Mouse (Mus musculus) thymus, postnatal 36 days (tissue): ENCODE measurements around the gene Col16a1.

ENCODE experiments used
- DNase-seq, 2 experiments: peaks; one replicate each; pipeline ENCODE4 v3.0.0; 2022; ENCODE audit warnings: mixed read lengths in 2 of 2

The Col16a1 gene

DNA sequence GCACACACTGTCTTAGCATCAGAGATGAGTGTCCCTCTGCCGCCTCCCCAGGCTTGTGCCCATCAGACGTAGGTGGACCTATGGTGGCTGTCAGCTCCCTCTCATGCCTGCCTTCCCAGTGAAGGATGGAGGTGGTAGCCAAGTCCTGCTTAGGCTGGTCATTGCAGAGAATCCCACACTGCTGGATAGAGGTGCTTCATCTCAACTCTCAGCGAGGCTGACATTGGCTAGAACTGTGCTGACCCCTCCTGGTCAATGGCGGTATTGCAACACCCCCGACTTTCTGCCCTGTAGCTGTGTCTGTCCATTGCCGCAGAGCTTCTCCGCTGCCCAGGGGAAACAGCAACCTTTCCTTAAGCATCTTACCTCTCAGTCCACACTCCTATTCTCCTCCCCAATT, 39.7 kb downstream of the Col16a1 start:
- peak; percentile 78 to 90 for DNase-seq

DNA sequence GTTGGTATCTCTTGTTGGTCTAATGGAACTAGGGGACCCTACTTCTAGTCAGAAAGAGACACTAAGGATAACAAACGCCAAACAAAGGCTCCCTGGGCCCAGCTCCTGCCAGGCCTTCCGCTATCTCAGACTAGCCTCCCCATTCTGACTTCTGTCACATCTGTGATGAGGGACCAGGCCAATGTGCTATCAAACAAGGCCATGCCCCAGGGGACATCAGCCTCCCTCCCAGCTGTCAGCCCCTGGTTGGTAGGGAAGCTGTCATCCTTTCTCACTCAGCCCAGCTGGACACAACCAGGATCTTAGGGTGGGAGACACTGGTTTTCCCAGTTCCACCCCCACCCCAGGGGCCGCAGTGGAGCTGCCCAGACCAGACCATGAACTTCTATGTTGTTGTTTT, 47.5 kb downstream of the Col16a1 start:
- DNase-seq, result no peak

DNA sequence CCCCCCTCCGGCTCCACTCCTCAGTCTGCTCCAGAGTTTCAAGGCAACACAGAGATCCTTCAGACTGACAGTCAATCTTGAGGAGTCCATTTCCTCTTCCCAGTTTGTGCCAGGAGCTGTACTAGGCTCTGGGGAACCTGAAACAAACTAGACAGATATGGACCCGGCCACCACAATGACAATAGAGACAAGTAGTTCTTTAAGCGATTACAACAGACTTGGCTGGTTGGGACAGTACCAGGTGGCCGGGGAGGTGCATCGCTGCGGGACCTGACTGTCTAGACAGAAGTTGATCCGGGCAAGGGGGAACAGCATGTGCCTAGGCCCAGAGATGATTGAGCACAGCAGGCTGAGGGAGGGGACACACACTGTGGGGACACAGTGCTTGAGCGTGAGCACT, 53.5 kb downstream of the Col16a1 start:
- DNase-seq, result no peak

DNA sequence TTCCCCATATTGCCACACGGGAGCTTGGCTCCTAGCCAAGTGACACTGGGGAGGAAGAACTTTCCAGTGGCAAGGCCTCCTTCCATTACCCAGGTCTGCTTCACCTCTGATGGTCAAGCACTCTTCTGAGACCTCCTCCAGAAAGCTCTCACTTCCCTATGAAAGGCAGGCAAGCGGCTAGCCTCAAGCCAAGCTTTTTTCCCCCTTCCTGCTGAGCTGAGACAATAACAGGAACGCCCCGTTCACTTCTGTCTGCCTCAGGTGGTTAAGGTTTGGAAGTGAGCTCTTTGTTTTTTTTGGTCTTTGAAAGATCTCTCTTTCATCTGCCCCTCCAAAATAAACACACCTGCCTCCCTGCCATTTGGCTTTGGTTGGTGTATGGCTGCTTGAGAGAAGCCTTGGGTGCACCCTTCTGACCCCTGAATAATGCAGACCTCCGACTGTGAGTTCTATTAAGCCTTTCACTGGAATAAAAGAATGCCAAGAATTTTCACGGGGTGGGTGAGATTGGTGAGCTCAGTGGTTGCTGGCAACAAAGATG, 54.5 kb downstream of the Col16a1 start, which contains the start of gene Pef1:
TSS of gene Pef1 (plus strand) at position 448 of the 541 bp plus-strand sequence.
- DNase-seq, result no peak

DNA sequence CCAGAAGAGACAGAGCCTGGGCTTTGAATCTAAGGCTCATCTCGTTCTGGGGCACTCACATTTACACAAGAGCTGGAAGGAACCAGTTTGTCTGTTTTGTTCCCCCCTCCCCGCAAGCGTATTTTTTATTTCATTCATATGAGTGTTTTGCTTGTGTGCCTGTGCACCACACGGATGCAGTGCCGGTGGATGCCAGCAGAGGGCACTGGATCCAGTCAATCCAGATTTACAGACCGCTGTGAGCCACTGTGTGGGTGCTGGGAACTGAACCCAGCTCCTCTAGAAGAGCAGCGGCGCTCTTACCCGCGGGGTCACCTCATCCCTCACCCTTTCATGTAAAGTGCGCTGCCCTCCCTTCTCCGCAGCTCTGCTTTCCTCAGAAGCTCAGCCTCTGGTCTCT, 56.0 kb downstream of the Col16a1 start:
- no peak for DNase-seq

DNA sequence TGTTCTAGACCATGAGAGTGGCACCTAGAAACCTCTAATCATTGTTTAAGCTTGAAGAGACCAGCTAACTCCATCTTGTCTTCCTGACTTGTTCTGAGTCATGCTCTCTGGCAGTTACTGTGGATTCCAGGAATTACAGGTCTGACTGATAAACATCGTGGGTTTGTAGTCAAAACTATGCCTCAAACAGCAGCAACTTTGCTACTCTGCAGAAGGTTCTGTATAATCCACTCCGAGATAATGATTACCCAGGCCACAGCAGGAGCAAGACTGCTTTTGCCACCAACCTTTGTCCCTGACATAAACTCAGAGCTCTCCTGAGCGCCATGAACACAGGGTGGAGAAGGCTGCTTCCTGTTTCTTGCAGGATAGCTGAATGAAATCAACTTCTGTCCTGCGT, 56.9 kb downstream of the Col16a1 start:
- no peak for DNase-seq

DNA sequence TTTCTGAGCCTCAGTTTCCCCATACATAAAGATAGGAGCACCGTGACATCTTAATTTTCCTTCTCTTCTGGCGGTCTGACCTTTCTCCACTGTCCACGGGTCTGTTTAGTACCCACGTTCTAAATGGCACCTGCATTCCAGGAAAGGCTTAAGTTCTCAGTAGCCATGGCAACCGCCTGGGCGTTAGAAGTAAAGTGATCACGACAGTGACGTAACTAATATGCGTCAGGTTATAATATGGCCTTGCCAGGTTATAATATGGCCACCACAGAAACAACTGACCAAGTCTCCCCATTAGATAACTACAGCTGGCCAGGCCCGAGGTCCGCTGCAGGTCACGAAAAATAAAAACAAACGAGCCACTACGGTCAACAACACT, 59.4 kb downstream of the Col16a1 start:
- DNase-seq, result no peak

DNA sequence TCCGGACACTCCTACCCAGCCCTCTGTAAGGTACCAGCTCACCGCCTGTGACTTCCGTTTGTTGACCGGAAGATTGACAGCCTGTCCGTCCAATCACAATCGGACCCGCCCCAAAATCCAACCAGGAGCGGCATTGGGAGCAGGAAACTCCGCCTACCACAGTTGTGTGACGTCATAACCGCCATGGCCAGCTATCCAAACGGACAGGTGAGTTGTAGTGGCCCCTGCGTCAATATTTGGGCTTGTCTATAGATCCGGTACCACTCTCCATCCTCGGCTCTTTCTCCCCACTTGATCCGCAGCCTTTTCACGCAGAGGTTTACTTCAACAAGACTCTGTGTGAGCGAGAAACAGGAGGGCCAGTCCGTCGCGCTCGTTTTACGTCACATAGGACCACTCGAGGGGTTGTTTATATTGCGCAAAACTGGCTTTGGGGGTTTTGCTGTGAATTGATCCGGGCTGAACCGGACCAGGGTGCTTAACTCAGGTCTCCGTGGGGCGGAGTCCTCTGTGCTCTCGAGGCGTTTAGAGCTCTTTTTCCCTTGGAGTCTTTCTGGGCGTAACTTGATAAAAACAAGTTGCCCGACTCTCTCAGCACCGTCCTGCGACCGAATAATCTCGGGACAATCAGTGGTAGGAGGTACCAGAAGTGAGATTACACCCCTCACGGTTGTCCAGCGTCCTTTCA, 59.9 kb downstream of the Col16a1 start:
- DNase-seq, result peak; percentile 99 to 100

DNA sequence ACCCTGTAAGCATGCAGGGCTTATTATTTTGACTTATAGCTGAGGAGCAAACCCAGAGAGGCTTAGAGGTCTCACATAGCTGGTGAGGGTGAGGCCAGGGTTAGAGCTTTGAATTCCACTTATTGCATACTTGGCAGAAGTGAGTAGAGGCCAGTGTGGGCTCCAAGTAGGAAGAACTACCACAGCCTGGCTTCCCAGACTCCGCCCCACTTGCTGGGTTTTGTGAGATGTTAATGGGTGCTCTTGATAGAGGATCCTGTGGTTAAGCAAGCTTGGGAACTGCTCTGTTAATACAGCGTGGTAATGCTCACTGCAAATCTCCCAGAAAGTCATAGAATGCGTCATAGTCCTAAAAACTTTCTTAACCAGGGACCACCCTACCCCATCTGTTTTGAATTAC, 61.3 kb downstream of the Col16a1 start:
- no peak for DNase-seq

DNA sequence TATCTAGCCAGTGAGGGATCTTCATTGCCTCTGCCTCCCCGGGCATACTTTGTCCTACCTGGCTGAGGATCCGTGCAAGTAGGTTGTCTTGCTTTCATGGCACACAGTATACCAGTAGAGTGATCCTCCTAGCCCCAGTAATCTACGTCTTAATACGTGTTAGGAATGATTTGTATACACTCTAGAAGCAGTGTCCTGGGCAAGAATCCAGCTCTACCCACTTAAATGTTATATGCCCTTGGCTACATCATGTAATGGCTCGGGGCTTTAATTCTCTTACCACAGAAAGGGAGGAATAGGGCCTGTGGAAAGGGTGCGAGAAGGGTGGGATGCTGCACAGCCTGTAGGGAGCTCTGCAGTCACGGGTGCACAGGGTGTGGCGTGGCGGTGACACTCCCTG, 62.0 kb downstream of the Col16a1 start:
- no peak for DNase-seq

DNA sequence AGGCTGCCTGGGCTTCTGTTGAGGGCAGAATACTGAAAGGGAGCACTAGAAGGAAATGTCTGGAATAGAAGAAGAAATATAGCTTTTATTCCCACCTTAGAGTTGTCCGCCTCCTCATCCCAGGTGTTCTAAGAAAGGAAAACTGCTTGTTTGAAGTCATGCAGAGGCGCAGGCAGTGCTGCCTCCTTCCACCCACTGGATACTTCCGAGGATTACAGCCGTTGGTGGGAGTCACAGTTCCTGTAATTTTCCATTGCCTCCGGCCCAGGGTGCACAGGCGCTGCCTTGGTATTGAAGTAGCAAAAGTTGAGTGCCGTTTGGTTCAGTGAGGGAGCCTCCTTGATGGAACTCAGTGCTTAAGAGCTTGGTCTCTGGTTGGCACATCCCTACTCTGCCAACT, 62.5 kb downstream of the Col16a1 start:
- no peak for DNase-seq

DNA sequence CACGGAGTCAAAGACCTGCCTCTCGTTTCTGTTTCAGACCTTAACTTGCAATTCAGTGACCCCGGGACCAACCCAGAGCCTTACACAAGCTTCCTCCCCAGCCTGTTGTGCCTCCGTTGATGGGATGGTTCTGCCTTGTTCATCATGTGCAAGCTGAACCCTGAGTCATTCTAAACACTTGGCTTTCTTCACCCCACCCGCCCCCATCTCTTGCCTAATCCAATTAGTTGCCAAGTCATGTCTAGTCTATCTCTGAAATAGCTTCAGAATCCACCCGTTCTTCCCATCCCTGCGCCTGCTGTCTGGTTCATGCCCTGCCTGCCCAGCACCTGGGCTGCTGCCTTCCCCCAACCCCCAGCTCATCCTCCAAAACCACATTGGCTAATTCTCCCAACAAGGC, 64.7 kb downstream of the Col16a1 start:
- no peak for DNase-seq

DNA sequence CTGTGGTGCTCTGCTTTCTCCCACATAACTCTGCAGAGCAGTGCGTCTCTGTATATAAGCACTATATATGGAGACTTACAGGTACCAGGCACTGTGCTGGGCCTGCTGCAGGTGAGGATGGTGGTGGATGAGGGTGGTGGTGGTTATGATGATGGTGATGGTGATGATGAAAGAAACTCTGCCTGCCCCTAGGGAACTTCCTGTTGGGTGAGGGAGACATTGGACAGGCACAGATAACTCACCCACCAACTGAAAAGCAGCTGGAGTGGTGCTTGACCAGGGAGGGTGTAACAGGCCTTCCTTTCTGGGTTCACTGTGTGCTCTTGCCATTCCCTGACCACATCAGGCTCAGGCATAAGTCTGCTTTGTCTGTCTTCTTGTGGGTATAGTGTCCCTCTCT, 65.1 kb downstream of the Col16a1 start:
- no peak for DNase-seq

DNA sequence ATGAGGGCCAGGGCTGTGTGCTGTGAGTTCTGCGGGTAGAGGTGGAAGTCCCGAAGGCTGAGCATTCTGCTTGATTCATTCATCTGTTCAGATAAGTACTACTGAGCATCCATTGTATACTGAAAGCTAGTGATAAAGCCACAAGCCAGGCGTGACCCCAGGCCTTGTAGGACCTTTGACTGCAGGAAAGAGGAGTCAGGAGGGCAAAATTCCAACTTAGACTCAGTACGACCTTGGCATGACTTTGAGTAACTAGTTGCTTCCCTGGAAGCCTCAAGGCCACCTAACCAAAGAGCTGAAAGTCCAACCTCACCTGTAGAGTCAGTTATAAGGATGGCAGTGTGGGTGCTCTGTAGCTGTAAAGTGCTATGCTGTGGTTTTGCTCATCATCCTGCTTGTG, 73.1 kb downstream of the Col16a1 start:
- DNase-seq, result no peak

DNA sequence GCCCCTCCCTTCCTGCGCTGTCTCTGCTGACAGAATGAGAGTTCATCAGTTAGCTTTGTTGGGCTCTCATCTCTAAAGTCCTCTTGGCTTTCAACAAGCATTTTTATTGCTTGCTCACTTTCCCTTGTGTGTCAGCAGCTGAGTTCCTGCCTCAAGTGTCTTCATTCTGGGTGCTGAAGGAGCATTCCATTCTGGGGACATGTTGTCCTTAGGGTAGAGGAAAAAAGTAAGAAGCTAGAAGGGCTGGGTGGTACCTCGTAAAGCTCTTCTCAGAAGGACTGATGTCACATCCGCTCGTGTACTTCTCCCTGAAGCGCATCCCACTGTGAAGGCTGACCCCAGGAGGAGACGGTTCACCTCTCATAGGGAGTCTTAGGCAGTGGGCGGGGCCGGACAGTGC, 73.9 kb downstream of the Col16a1 start:
- no peak for DNase-seq

DNA sequence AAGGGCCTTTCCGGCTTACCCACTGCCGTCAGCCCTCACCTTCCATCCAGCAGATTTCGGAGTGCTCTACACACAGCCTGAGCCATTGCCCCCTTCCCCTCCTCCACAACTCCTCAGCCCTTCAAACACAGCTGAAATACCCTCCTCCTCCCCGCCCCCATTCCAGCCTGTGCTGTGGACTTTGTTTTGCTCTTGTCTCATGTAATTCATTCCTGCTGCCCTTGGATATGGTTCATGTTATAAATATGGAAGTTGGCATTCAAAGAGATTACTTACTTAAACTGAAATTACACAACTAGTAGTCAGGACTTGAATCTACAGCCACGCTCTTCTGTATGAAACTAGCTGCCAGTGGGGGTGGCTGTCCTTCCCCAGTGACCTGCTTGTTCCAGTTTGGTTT, 75.4 kb downstream of the Col16a1 start:
- no peak for DNase-seq

DNA sequence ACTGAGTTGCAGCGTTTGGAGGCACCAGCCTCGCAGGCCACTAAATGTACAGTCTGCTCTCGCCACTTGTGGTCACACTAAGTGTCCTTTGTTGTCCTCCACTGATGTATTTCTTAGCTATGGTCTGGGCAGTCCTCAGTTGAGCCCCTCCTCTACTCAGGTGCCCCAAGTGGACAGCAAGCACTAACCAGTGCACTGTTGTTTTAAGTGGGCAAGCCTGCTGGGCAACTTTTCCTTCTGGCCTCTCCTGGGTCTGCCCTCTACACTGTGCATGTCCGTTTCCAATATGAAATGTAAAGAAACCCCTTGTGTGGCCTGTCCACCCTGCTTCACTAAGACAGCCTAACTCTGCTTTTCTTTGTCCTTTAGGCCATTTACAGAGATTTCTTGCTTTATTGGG, 76.5 kb downstream of the Col16a1 start:
- no peak for DNase-seq

DNA sequence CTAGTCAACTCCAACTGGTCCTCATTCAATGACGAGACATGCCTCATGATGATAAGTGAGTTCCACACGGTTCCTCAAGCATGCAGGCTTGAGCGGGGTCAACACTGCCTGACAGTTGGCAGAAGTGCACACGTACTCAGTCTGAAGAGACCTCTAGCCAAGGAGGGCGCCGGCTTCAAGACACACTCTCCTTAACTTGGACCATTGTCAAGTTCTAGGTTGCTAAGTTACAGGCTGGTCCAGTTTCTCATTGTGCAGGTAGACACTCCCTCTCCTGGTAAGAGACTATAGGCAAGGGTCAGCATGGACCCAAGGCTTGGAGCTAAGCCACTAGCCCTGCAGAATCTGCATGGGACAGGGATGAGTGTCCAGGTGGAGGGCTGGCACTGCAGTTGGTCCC, 77.5 kb downstream of the Col16a1 start:
- DNase-seq, result no peak

DNA sequence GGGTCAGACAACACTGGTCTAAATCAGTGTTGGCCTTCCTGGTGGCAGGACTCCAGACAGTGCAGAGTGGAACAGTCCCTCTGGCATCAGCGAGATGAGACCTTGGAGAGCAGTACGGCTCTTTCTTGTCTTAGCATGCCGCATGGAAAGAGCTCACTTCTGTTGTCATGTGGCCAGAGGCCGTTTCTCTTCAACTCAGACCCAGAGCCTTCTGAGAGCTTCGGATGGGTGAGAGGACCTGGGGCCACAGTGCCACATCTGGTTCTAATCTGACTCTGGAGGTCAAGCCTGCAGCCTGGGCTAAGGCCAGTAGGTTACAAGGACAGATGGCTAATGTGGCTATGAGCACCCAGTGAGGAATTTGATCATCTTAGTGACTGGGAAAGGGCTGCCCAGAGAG, 78.3 kb downstream of the Col16a1 start:
- no peak for DNase-seq

DNA sequence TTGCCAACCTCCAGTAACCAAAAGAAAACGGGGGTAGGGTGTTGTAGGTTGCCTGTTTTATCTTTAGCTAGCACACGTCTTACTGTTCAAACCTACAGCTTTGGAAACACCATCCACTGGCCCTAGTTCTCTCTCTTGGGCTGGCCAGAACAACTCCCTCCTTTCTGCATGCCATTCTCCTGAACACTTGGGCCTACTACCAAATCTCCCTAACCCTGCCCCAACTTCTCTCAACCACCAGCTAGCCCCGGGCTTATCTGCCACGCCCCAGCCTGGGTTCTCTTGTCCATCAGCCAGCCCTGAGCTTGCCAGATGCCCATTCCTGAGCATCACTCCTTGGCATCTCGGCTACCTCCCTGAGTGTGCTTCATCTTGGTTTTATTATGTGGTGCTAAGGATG, 81.3 kb downstream of the Col16a1 start:
- DNase-seq, result no peak

DNA sequence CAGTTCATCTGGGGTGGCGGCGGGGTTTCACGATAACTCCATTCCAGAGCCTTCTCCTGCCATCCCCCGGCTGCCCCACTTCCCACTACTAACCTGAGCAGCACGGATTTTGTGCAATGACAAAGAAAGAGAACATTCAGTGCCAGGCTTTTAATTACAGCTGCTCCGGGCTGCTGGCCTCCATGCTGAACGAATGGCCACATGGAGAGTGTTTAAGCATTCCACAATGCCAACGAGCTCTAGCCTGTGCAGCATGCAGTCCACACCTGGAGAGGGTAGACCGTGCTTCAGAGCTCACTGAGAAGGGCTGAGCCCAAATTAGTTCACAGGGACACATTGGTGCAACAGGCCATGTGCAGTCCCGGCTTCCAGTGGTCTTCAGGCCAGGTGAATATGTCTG, 82.4 kb downstream of the Col16a1 start:
- no peak for DNase-seq

DNA sequence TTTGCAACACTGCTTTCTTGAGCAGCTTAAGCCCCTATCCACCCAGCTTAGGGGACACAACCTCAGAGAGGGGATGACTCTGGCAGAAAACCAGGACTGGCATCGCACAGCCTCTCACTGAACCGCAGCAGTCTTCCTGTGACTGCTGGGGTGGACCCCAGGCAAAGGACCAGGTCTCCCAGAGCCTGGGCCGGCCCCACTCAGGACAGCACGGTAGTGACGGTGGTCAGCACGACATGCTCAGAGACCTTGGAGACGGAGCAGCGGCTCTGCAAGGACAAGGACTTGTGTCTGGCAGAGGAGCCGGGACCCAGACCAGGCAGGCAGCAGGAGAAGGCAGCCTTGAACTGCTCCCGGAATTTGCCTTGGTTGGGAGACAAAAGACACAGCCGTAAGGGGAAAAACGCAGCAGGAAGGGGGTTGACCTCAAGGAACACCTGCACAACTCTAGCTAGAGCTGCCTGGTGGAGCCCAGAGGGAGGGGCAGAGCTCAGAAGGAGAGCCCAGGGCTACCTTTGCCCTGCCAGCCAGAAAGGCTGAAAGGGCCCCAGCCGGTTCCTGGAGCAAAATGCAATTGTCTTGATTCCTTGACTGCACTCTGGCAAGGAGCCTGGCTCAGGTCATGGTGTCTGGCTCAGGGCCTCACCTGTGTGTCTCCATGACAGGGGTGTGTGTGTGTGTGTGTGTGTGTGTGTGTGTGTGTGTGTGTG, 83.2 kb downstream of the Col16a1 start:
- DNase-seq, result no peak

DNA sequence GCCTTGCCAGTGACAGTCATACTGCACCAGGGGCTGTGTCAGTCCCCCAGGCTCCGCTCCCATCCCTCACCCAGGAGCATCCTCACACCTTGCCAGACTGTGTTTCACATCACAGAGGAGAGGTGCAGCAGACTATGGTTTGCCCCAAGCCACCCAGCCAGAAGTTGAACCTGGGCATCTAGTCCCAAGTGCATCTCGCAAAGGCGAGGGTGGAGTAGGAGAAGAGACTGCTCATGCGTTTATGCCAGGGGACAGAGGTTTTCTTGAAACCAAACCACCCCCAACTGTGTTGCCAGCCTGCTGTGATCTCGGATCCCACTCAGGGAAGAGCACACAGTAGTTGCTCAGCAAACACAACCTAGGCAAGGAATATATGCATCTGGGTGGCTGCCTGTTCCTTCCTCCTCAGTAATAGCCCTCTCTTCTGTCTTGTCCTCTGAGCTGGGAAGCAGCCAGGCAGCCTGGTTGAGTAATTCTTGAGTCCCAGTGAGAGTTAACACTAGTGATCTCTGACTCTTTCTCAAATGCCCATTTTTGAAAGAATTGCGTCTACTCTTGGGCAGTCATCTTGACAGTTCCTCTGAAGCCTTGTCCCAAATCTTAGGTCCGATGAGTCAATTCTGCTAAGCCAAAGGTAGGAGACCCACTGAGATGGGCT, 83.9 kb downstream of the Col16a1 start:
- DNase-seq, result no peak

DNA sequence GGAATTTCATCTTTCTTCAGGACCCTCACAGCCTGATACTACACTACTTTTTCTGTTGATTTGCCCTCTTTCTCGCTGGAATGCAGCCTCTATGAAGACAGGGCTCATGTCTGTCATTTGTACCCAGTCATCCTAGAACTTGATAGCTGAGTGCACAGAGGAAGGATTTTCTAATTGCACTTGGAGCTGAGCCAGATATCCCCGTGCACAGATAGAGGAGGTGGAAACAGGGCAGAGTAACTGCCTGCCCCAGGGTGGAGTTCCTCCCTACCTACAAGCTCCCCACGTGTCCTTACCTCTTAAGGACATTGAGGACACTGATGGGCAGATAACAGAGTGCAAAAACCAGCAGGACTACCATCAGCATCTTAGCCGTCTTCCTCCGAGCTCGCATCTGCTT, 85.8 kb downstream of the Col16a1 start:
- DNase-seq, result no peak
